Mouse (Mus musculus) left cerebral cortex, adult 18-20 months (tissue): Measurements from ENCODE around the gene Acly. TPM values are rescaled to one million over a fixed set of nuclear protein-coding genes. Genes with fewer than 3 reads are reported as not detected.

Experiments used
- DNase-seq, 2 experiments: peaks; one replicate each; pipeline ENCODE4 v3.0.0; 2021 to 2022; ENCODE audit warnings: low spot score in 2 of 2, mixed read lengths in 1 of 2
- long read RNA-seq, 2 experiments: library from polyadenylated mRNA; stranded (forward); transcript quantifications; one replicate each; pipeline ENCODE4 v2.0.0; 2021
- total RNA-seq, 2 experiments: library from RNA; stranded (reverse); gene quantifications; 2 replicates each; pipeline ENCODE4 v1.2.3; 2021

The Acly gene
- 100 to 1,000 TPM; 133 to 140 TPM for total RNA-seq
- long read RNA-seq, experiment 1, full-length matches to known transcripts, result 204 of 265 reads
- long read RNA-seq, experiment 1, partial matches to known transcripts, result 45 of 265 reads
- long read RNA-seq, experiment 1, other reads (novel, unspliced or antisense), result 16 of 265 reads
- long read RNA-seq, experiment 2, full-length matches to known transcripts, result 116 of 162 reads
- long read RNA-seq, experiment 2, partial matches to known transcripts, result 34 of 162 reads
- long read RNA-seq, experiment 2, other reads (novel, unspliced or antisense), result 12 of 162 reads

- DNase-seq, result peak; percentile 99
Measured at GRCm38 (mm10) chr11:100527458-100528374, at the start of gene Acly. Acly (minus strand) TSS chr11:100528000.

- DNase-seq, result no peak
Measured at GRCm38 (mm10) chr11:100576256-100576655, 48.5 kb upstream of the Acly start.

GRCm38 (mm10) chr11:100575484-100575855 is 47.7 kb upstream of the Acly start:
- DNase-seq, result peak in 1 of 2 experiments; percentile 57

- DNase-seq, result peak; percentile 55 to 75
Measured at GRCm38 (mm10) chr11:100574708-100575483, 47.1 kb upstream of the Acly start, which contains the start of gene Cnp. Cnp (plus strand) TSS chr11:100574904.

GRCm38 (mm10) chr11:100574188-100574587 is 46.4 kb upstream of the Acly start:
- no peak for DNase-seq

- peak; percentile 48 to 68 for DNase-seq
Measured at GRCm38 (mm10) chr11:100571202-100571567, 43.4 kb upstream of the Acly start.

- DNase-seq, result peak; percentile 81 to 88
Measured at GRCm38 (mm10) chr11:100570430-100571201, 42.8 kb upstream of the Acly start.

GRCm38 (mm10) chr11:100569789-100570188 is 42.0 kb upstream of the Acly start:
- DNase-seq, result no peak

GRCm38 (mm10) chr11:100568692-100569091 is 40.9 kb upstream of the Acly start:
- no peak for DNase-seq

GRCm38 (mm10) chr11:100567815-100568245 is 40.0 kb upstream of the Acly start:
- DNase-seq, result no peak

GRCm38 (mm10) chr11:100567229-100567628 is 39.4 kb upstream of the Acly start:
- no peak for DNase-seq

GRCm38 (mm10) chr11:100564703-100565102 is 36.9 kb upstream of the Acly start:
- no peak for DNase-seq

GRCm38 (mm10) chr11:100564297-100564696 is 36.5 kb upstream of the Acly start:
- peak; percentile 83 to 86 for DNase-seq

GRCm38 (mm10) chr11:100561748-100562147 is 33.9 kb upstream of the Acly start:
- no peak for DNase-seq

- DNase-seq, result no peak
Measured at GRCm38 (mm10) chr11:100559476-100559875, 31.7 kb upstream of the Acly start.

GRCm38 (mm10) chr11:100557563-100557962 is 29.8 kb upstream of the Acly start:
- DNase-seq, result no peak

- DNase-seq, result peak; percentile 42 to 51
Measured at GRCm38 (mm10) chr11:100555583-100555982, 27.8 kb upstream of the Acly start.

GRCm38 (mm10) chr11:100552842-100553241 is 25.0 kb upstream of the Acly start:
- DNase-seq, result no peak

- no peak for DNase-seq
Measured at GRCm38 (mm10) chr11:100550101-100550500, 22.3 kb upstream of the Acly start.

- no peak for DNase-seq
Measured at GRCm38 (mm10) chr11:100549466-100549865, 21.7 kb upstream of the Acly start.

GRCm38 (mm10) chr11:100548141-100548540 is 20.3 kb upstream of the Acly start:
- no peak for DNase-seq
